Mouse (Mus musculus): ENCODE results near the gene 2610028H24Rik.
A peak's percentile ranks its signal among the peaks of the same experiment; 100 is the strongest.

The 2610028H24Rik gene

DNA sequence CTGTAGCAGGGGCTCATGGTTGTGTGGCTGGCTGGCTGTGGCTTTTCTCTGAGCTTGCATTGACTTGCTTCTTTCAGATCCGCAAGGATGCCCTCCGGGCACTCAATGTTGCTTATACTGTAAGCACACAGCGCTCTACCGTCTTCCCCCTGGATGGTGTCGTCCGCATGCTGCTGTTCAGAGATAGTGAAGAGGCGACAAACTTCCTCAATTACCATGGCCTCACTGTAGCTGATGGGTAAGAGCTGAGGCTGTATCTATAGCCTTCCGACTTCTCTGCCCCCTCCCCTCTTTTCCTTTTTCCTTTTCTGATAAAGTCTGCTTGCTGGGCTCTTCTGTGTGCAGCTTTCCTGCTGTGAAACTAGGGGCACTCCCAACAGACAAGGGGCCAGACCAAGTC lies 39.4 kb downstream of the 2610028H24Rik start:
- no peak for DNase-seq (ENCODE audit: low read depth, low spot score)

GRCm38 (mm10) chr10:76489205-76489604 lies 40.3 kb downstream of the 2610028H24Rik start:
- no peak for DNase-seq (ENCODE audit: low read depth, low spot score)

DNA sequence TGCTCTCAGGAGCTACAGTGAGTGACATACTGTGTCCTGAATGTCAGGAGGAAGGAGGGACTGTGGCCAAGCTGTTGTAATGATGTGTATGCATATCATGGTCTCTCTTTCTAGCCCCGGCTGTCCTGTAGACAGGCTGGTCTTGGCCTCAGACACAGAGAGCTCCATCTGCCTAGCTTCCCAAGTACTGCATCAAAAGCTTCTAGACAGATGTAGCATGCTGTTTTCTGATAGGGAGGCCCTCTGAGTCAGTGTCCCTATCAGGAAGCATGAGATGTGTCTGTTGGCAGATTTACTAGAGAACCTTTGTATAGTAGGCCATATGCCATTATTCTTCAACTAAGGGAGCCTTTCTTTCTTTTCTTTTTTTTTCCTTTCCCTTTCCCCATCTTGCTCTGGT lies 44.6 kb downstream of the 2610028H24Rik start:
- no peak for DNase-seq (ENCODE audit: low read depth, low spot score)

GRCm38 (mm10) chr10:76495501-76495900 lies 46.6 kb downstream of the 2610028H24Rik start:
- DNase-seq (ENCODE audit: low read depth, low spot score), result no peak

- peak; percentile 26 for DNase-seq (ENCODE audit: low read depth, low spot score)
Measured at GRCm38 (mm10) chr10:76496366-76496765, 47.5 kb downstream of the 2610028H24Rik start.

DNA sequence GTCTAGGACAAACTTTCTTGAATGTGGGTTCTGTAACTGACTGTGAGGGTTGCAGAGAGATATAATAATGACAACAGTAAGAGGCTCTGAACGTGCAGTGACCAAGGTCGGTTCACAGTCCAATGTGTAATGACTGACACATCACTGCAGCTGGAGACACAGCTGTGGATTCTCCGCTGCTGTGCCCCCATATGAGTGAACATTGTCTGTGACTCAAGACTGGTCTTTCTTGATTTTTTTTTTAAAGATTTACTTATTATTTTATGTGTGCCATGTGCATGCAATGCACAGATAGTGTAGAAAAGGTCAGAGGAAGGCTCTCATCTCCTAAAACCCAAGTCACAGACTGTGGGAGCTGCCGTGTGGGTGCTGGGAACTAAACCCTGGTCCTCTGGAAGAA lies 48.6 kb downstream of the 2610028H24Rik start:
- DNase-seq (ENCODE audit: low read depth, low spot score), result no peak

DNA sequence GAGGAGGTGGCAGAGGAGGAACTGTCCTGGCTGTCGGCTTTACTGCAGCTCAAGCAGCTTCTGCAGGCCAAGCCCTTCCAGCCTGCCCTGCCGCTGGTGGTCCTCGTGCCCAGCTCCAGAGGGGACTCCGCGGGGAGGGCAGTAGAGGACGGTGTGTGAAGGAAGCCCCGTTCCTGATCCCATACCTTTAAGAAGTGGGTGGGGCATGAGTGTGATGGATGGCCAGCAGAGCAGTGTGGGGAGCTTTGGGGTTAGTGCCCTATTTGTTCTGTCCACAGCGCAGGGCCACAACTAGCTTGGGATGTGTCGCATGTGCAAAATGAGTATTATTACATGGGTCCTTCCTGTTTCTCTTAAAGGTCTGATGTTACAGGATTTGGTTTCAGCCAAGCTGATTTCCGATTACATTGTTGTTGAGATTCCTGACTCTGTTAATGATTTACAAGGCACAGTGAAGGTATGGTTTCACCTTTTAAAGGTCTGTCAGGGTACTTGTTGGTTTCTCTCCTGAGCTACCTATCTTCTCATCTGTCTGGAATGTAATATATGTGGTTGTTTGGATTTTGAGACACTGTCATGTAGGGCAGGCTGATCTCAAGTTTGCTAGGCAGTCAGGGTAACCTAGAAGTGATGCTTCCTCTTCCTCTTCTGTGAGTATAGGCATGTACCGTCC lies 55.5 kb downstream of the 2610028H24Rik start:
- no peak for DNase-seq (ENCODE audit: low read depth, low spot score)

DNA sequence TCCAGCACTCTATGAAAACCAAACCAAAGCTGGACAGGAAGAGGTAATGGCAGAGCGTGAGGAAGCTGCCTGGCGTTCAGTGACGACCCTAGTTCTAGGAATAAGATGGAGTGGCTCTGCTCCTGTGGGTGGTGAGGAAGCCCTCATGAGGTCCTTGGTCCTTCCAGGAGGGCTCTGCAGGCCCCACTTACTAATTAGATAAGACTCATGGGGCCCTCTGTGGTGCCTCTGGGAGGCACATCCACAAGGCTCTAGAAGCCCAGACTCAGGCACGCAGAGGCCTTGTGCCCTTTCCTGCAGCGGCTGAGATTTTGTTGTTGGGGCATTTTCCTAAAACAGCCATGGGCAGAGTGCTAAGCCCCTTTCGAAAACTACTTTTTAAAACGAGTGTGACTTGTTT lies 57.0 kb downstream of the 2610028H24Rik start:
- DNase-seq (ENCODE audit: low read depth, low spot score), result no peak
